Mouse (Mus musculus) forebrain, embryonic 15.5 days (tissue): Measurements from ENCODE around the gene Ogfod1. TPM values are rescaled to one million over a fixed set of nuclear protein-coding genes. Genes with fewer than 3 reads are reported as not detected.
A peak's percentile ranks its signal among the peaks of the same experiment; 100 is the strongest.
"Not testable (repeated sequence)": the region's sequence is repeated elsewhere in the genome, so short reads cannot be mapped to it uniquely, and the experiment has no call there.

ENCODE experiments used
- ATAC-seq: fragments of 200-750 bp; cut with Nextera tagmentation; replicated peaks from 2 replicates; pipeline ENCODE4 v1.8.0; 2017; ENCODE audit warnings: mild to moderate bottlenecking, moderate TSS enrichment, moderate library complexity
- H3K27ac ChIP-seq: fragments of 300-500 bp; sonication (generic); replicated peaks from 2 replicates; pipeline ENCODE4 v1.5.1; 2015; ENCODE audit warnings: mild to moderate bottlenecking, inconsistent platforms
- H3K27me3 ChIP-seq: fragments of 300-500 bp; sonication (generic); 2 replicates; pipeline ENCODE4 v1.6.1; 2015; ENCODE audit warnings: inconsistent platforms
- H3K36me3 ChIP-seq: fragments of 300-500 bp; sonication (generic); 2 replicates; pipeline ENCODE4 v1.6.1; 2015; ENCODE audit warnings: mild to moderate bottlenecking, inconsistent platforms
- H3K4me1 ChIP-seq: fragments of 300-500 bp; sonication (generic); 2 replicates; pipeline ENCODE4 v1.6.1; 2015; ENCODE audit warnings: inconsistent platforms
- H3K4me2 ChIP-seq: fragments of 300-500 bp; sonication (generic); replicated peaks from 2 replicates; pipeline ENCODE4 v1.6.1; 2015; ENCODE audit warnings: mild to moderate bottlenecking, inconsistent platforms
- H3K4me3 ChIP-seq: fragments of 300-500 bp; sonication (generic); 2 replicates; pipeline ENCODE4 v1.5.1; 2015; ENCODE audit warnings: mild to moderate bottlenecking, inconsistent platforms
- H3K9ac ChIP-seq: fragments of 300-500 bp; sonication (generic); replicated peaks from 2 replicates; pipeline ENCODE4 v1.6.1; 2015; ENCODE audit warnings: mild to moderate bottlenecking, inconsistent platforms
- H3K9me3 ChIP-seq: fragments of 300-500 bp; sonication (generic); 2 replicates; pipeline ENCODE4 v1.6.1; 2016; ENCODE audit warnings: inconsistent platforms
- WGBS: fragments of 180-500 bp; shearing (Covaris S2); methylation state at CpG from one replicate; pipeline ENCODE4 v1.1.7; 2015; ENCODE audit warnings: mixed read lengths; 5-methylcytosine and 5-hydroxymethylcytosine counted together
- polyA plus RNA-seq: library from polyadenylated mRNA; unstranded; fragments of >200 nt; fragmentation: Nextera tagmentation; extraction: Ambion mirVana; gene quantifications from 2 replicates; pipeline ENCODE4 v1.2.1, GENCODE M21; 2015

The Ogfod1 gene
- polyA plus RNA-seq, 1 experiment from 2014 or later, result 16.1 TPM

GRCm38 (mm10) chr8:94029701-94030100, 7.3 kb upstream of the Ogfod1 start:
- Histone ChIP-seq H3K9me3 (no peaks in the 10 kb centered on the region), H3K27ac (no peak overlapping the region), H3K9ac (no peak overlapping the region), H3K27me3 (no peaks in the 10 kb centered on the region), H3K4me3 (no peak overlapping the region), H3K4me2 (no peak overlapping the region), H3K4me1 (peaks cover 16% of the 10 kb centered on the region), H3K36me3 (peaks cover 65% of the 10 kb centered on the region)
- no peak for ATAC-seq
- WGBS, result 97% methylated on average over 9 of the region's 9 CpGs

GRCm38 (mm10) chr8:94033601-94034000, 3.4 kb upstream of the Ogfod1 start:
- 0 out of 2 replicates have a peak overlapping the region, but pooled peaks have one; percentile 3 for H3K4me2 ChIP-seq
- H3K4me3 ChIP-seq, result no peak overlapping the region
- H3K4me1 ChIP-seq, result peaks cover 39% of the 10 kb centered on the region
- H3K9me3 ChIP-seq, result no peaks in the 10 kb centered on the region
- no peak for ATAC-seq
- H3K36me3 ChIP-seq, result peaks cover 28% of the 10 kb centered on the region
- WGBS, result 21% methylated on average over 3 of the region's 3 CpGs
- no peaks in the 10 kb centered on the region for H3K27me3 ChIP-seq
- H3K27ac ChIP-seq, result no peak overlapping the region
- peak overlapping the region; percentile 24; the same call in 1 of the 2 replicates for H3K9ac ChIP-seq

GRCm38 (mm10) chr8:94035200-94035599, 1.8 kb upstream of the Ogfod1 start:
- ATAC-seq, result no peak
- H3K4me2 ChIP-seq, result peak overlapping the region; percentile 73
- no peaks in the 10 kb centered on the region for H3K9me3 ChIP-seq
- 49% methylated on average over 5 of the region's 5 CpGs for WGBS
- H3K27ac ChIP-seq, result no peak overlapping the region
- H3K27me3 ChIP-seq, result no peaks in the 10 kb centered on the region
- peaks cover 41% of the 10 kb centered on the region for H3K4me1 ChIP-seq
- peak overlapping the region; percentile 78 for H3K4me3 ChIP-seq
- peak overlapping the region; percentile 36; the same call in 1 of the 2 replicates for H3K9ac ChIP-seq
- peaks cover 12% of the 10 kb centered on the region for H3K36me3 ChIP-seq

- H3K36me3 ChIP-seq, H3K27me3 ChIP-seq, H3K9me3 ChIP-seq: not testable (repeated sequence)
- H3K4me2 ChIP-seq, result peak overlapping the region; percentile 73
- H3K4me3 ChIP-seq, result peak overlapping the region; percentile 78
- H3K9ac ChIP-seq, result peak overlapping the region; percentile 64
- ATAC-seq, result peak; percentile 85
- peaks cover 41% of the 10 kb centered on the region for H3K4me1 ChIP-seq
- peak overlapping the region; percentile 81 for H3K27ac ChIP-seq
- WGBS, result 0% methylated on average over 29 of the region's 32 CpGs
These were observed 457 bp upstream of the Ogfod1 start for GRCm38 (mm10) chr8:94036541-94036940.

GRCm38 (mm10) chr8:94037806-94038205, 808 bp downstream of the Ogfod1 start:
- H3K9ac ChIP-seq, result peak overlapping the region; percentile 65
- H3K4me2 ChIP-seq, result peak overlapping the region; percentile 64
- no peak overlapping the region for H3K27ac ChIP-seq
- H3K4me3 ChIP-seq, result peak overlapping the region; percentile 78
- peaks cover 41% of the 10 kb centered on the region for H3K4me1 ChIP-seq
- 7% methylated on average over 15 of the region's 15 CpGs for WGBS
- ATAC-seq, result no peak
- H3K9me3 ChIP-seq, result no peaks in the 10 kb centered on the region
- no peaks in the 10 kb centered on the region for H3K36me3 ChIP-seq
- H3K27me3 ChIP-seq, result no peaks in the 10 kb centered on the region

GRCm38 (mm10) chr8:94047845-94048244, 10.8 kb downstream of the Ogfod1 start:
- Histone ChIP-seq H3K27me3 (no peaks in the 10 kb centered on the region), H3K4me1 (no peaks in the 10 kb centered on the region), H3K27ac (no peak overlapping the region), H3K9ac (no peak overlapping the region), H3K9me3 (no peaks in the 10 kb centered on the region), H3K4me2 (no peak overlapping the region), H3K36me3 (peaks cover 13% of the 10 kb centered on the region; the same call in 1 of the 2 replicates), H3K4me3 (no peak overlapping the region)
- ATAC-seq, result no peak
- WGBS, result 46% methylated on average over 2 of the region's 2 CpGs

- H3K27ac ChIP-seq, result no peak overlapping the region
- H3K4me1 ChIP-seq, result no peaks in the 10 kb centered on the region
- H3K4me2 ChIP-seq, result no peak overlapping the region
- WGBS, result 90% methylated on average over 12 of the region's 12 CpGs
- H3K9me3 ChIP-seq, result no peaks in the 10 kb centered on the region
- no peaks in the 10 kb centered on the region for H3K27me3 ChIP-seq
- no peak overlapping the region for H3K9ac ChIP-seq
- no peak for ATAC-seq
- no peak overlapping the region for H3K4me3 ChIP-seq
- H3K36me3 ChIP-seq, result peaks cover 48% of the 10 kb centered on the region
These were observed 15.7 kb downstream of the Ogfod1 start for GRCm38 (mm10) chr8:94052696-94053095.

- Histone ChIP-seq H3K27me3 (no peaks in the 10 kb centered on the region), H3K4me2 (no peak overlapping the region), H3K36me3 (peaks cover 78% of the 10 kb centered on the region), H3K9ac (no peak overlapping the region), H3K27ac (no peak overlapping the region), H3K4me3 (no peak overlapping the region), H3K4me1 (no peaks in the 10 kb centered on the region), H3K9me3 (no peaks in the 10 kb centered on the region)
- 68% methylated on average over 6 of the region's 6 CpGs for WGBS
- ATAC-seq, result 0 out of 2 replicates have a peak, but pooled peaks have one; percentile 26
These were observed 20.3 kb downstream of the Ogfod1 start for GRCm38 (mm10) chr8:94057157-94057854.

- Histone ChIP-seq H3K9me3 (no peaks in the 10 kb centered on the region), H3K9ac (no peak overlapping the region), H3K4me3 (no peak overlapping the region), H3K27me3 (no peaks in the 10 kb centered on the region), H3K36me3 (peaks cover 46% of the 10 kb centered on the region), H3K4me1 (no peaks in the 10 kb centered on the region; the same call in 1 of the 2 replicates), H3K4me2 (no peak overlapping the region), H3K27ac (no peak overlapping the region)
- 18% methylated on average over 11 of the region's 11 CpGs for WGBS
- ATAC-seq, result peak; percentile 53; the same call in 1 of the 2 replicates
These were observed 29.3 kb downstream of the Ogfod1 start for GRCm38 (mm10) chr8:94066121-94066863.

- peaks cover 22% of the 10 kb centered on the region for H3K36me3 ChIP-seq
- WGBS, result 93% methylated on average over 7 of the region's 7 CpGs
These were observed 31.8 kb downstream of the Ogfod1 start for GRCm38 (mm10) chr8:94068793-94069192.

GRCm38 (mm10) chr8:94076461-94077192, 39.6 kb downstream of the Ogfod1 start:
- no peak overlapping the region for H3K9ac ChIP-seq
- H3K4me1 ChIP-seq, result no peaks in the 10 kb centered on the region
- no peak overlapping the region for H3K4me3 ChIP-seq
- no peaks in the 10 kb centered on the region for H3K27me3 ChIP-seq
- 89% methylated on average over 12 of the region's 12 CpGs for WGBS
- no peak for ATAC-seq
- H3K27ac ChIP-seq, result no peak overlapping the region
- no peak overlapping the region for H3K4me2 ChIP-seq
- no peaks in the 10 kb centered on the region for H3K9me3 ChIP-seq
- H3K36me3 ChIP-seq, result peaks cover 16% of the 10 kb centered on the region; the same call in 1 of the 2 replicates

More at GRCm38 (mm10) chr8:94068793-94069192, 31.8 kb downstream of the Ogfod1 start:
- H3K9ac ChIP-seq, result no peak overlapping the region
- no peak overlapping the region for H3K4me2 ChIP-seq
- ATAC-seq, result no peak
- no peaks in the 10 kb centered on the region for H3K27me3 ChIP-seq
- H3K4me1 ChIP-seq, result no peaks in the 10 kb centered on the region; the same call in 1 of the 2 replicates
- H3K4me3 ChIP-seq, result no peak overlapping the region
- H3K27ac ChIP-seq, result no peak overlapping the region
- no peaks in the 10 kb centered on the region for H3K9me3 ChIP-seq

- Histone ChIP-seq H3K4me3 (no peak overlapping the region), H3K27ac (no peak overlapping the region), H3K4me1 (no peaks in the 10 kb centered on the region), H3K4me2 (no peak overlapping the region), H3K27me3 (no peaks in the 10 kb centered on the region), H3K9ac (no peak overlapping the region), H3K36me3 (peaks cover 2% of the 10 kb centered on the region; the same call in 1 of the 2 replicates), H3K9me3 (no peaks in the 10 kb centered on the region)
- ATAC-seq, result no peak
- whole genome bisulfite sequencing, result 91% methylated on average over 9 of the region's 9 CpGs
These were observed 51.0 kb downstream of the Ogfod1 start for GRCm38 (mm10) chr8:94087964-94088363.
